Mouse (Mus musculus) kidney, embryonic 16.5 days (tissue): ENCODE data around the gene Ccl28. TPM values are rescaled to one million over a fixed set of nuclear protein-coding genes. Genes with fewer than 3 reads are reported as not detected.
"Not testable (repeated sequence)": the region's sequence is repeated elsewhere in the genome, so short reads cannot be mapped to it uniquely, and the experiment has no call there.

Source experiments
- ATAC-seq: fragments of 200-750 bp; cut with Nextera tagmentation; 2 replicates; pipeline ENCODE4 v1.8.0; 2017; ENCODE audit warnings: moderate TSS enrichment; ENCODE audit not compliant: low FRiP score, low TSS enrichment
- H3K27ac ChIP-seq: fragments of 300-500 bp; sonication (generic); 2 replicates; pipeline ENCODE4 v1.5.1; 2014; ENCODE audit warnings: low read length
- H3K27me3 ChIP-seq: fragments of 300-500 bp; sonication (generic); 2 replicates; pipeline ENCODE4 v1.6.1; 2014; ENCODE audit warnings: low read length, control low read depth, mixed read lengths; ENCODE audit not compliant: insufficient read depth
- H3K36me3 ChIP-seq: fragments of 300-500 bp; sonication (generic); 2 replicates; pipeline ENCODE4 v1.6.1; 2014; ENCODE audit warnings: low read length, control low read depth, mixed read lengths; ENCODE audit not compliant: insufficient read depth
- H3K4me1 ChIP-seq: fragments of 300-500 bp; sonication (generic); 2 replicates; pipeline ENCODE4 v1.6.1; 2014; ENCODE audit warnings: low read length, control low read depth, mixed read lengths; ENCODE audit not compliant: insufficient read depth
- H3K4me2 ChIP-seq: fragments of 300-500 bp; sonication (generic); replicated peaks from 2 replicates; pipeline ENCODE4 v1.6.1; 2014; ENCODE audit warnings: low read depth, low read length
- H3K4me3 ChIP-seq: fragments of 300-500 bp; sonication (generic); 2 replicates; pipeline ENCODE4 v1.5.1; 2014; ENCODE audit warnings: mild to moderate bottlenecking, low read length
- H3K9ac ChIP-seq: fragments of 300-500 bp; sonication (generic); replicated peaks from 2 replicates; pipeline ENCODE4 v1.6.1; 2014; ENCODE audit warnings: low read length
- H3K9me3 ChIP-seq: fragments of 300-500 bp; sonication (generic); 2 replicates; pipeline ENCODE4 v1.6.1; 2016; ENCODE audit warnings: low read length, control low read depth
- WGBS: fragments of 180-500 bp; shearing (Covaris S2); extraction: QIAGEN DNeasy Blood & Tissue Kit; methylation state at CpG from one replicate; pipeline ENCODE4 v1.1.7; 2014; 5-methylcytosine and 5-hydroxymethylcytosine counted together
- polyA plus RNA-seq: library from polyadenylated mRNA; unstranded; fragments of >200 nt; fragmentation: Nextera tagmentation; extraction: Ambion mirVana; gene quantifications from 2 replicates; pipeline ENCODE4 v1.2.1, GENCODE M21; 2015

Ccl28 gene
- polyA plus RNA-seq, 1 experiment from 2014 or later: 0.15 TPM

GRCm38 (mm10) chr13:119619735-119620134 is 3.9 kb upstream of the Ccl28 start:
- H3K9me3 ChIP-seq: no peaks in the 10 kb centered on the region
- WGBS: 53% methylated on average over 3 of the region's 3 CpGs
- no peak overlapping the region for H3K27ac ChIP-seq
- H3K4me2 ChIP-seq: no peak overlapping the region
- no peaks in the 10 kb centered on the region for H3K27me3 ChIP-seq
- H3K9ac ChIP-seq: no peak overlapping the region
- no peak for ATAC-seq
- H3K4me1 ChIP-seq: no peaks in the 10 kb centered on the region
- no peak overlapping the region for H3K4me3 ChIP-seq
- H3K36me3 ChIP-seq: no peaks in the 10 kb centered on the region

- H3K36me3 ChIP-seq, ATAC-seq, H3K27ac ChIP-seq, H3K9me3 ChIP-seq, H3K4me1 ChIP-seq, H3K9ac ChIP-seq, H3K27me3 ChIP-seq, H3K4me2 ChIP-seq, H3K4me3 ChIP-seq: not testable (repeated sequence)
- WGBS: 82% methylated on average over 5 of the region's 5 CpGs
Observed at GRCm38 (mm10) chr13:119625952-119626351, 2.3 kb downstream of the Ccl28 start.

DNA sequence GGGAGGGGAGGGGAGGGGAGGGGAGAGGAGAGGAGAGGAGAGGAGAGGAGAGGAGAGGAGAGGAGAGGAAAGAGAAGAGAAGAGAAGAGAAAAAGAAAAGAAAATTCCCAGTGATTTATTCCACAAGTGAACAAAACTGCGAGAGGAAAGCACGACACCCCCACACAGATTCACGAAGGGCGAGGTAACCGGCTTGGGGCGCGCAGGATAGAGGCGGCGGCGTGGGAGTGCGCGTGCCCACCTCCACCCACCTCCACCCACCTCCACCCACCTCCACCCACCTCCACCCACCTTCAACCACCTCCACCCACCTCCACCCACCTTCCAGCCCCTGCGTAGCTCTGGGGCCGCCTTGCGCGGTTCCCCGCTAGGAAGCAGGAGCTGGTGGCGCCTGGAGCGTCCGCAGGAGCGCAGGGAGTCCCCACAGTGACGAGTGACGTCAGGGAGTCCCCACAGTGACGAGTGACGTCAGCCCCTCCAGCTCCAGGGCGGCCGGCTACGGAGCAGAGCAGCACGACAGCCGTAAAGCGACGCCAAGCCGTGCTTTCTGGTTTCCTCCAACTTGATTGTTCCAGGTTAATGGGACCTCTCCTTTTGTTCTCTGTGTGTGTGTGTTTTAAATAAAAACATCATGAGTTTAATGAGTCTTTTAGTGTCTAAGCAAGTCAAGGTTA is 8.0 kb downstream of the Ccl28 start:
- Histone ChIP-seq H3K36me3 (no peaks in the 10 kb centered on the region), H3K9me3 (no peaks in the 10 kb centered on the region), H3K27ac (no peak overlapping the region), H3K9ac (peak overlapping the region; percentile 64), H3K4me2 (peak overlapping the region; percentile 66), H3K4me1 (no peaks in the 10 kb centered on the region), H3K4me3 (peak overlapping the region; percentile 59), H3K27me3 (no peaks in the 10 kb centered on the region)
- WGBS: 6% methylated on average over 33 of the region's 33 CpGs
- ATAC-seq: peak; percentile 95

GRCm38 (mm10) chr13:119632156-119632548 is 8.5 kb downstream of the Ccl28 start:
- H3K4me1 ChIP-seq: no peaks in the 10 kb centered on the region
- H3K36me3 ChIP-seq: no peaks in the 10 kb centered on the region
- 86% methylated on average over 4 of the region's 4 CpGs for WGBS
- H3K9me3 ChIP-seq: no peaks in the 10 kb centered on the region
- H3K27me3 ChIP-seq: no peaks in the 10 kb centered on the region
- H3K4me2 ChIP-seq: peak overlapping the region; percentile 66
- ATAC-seq: no peak
- H3K9ac ChIP-seq: no peak overlapping the region
- peak overlapping the region; percentile 59; the same call in 1 of the 2 replicates for H3K4me3 ChIP-seq
- no peak overlapping the region for H3K27ac ChIP-seq

- Histone ChIP-seq H3K4me3 (no peak overlapping the region), H3K27me3 (no peaks in the 10 kb centered on the region), H3K4me1 (no peaks in the 10 kb centered on the region), H3K27ac (no peak overlapping the region), H3K9ac (no peak overlapping the region), H3K4me2 (no peak overlapping the region), H3K9me3 (no peaks in the 10 kb centered on the region), H3K36me3 (no peaks in the 10 kb centered on the region)
- ATAC-seq: no peak
- WGBS: 75% methylated on average over 2 of the region's 2 CpGs
Observed at GRCm38 (mm10) chr13:119635496-119635895, 11.9 kb downstream of the Ccl28 start.

- Histone ChIP-seq H3K36me3 (no peaks in the 10 kb centered on the region), H3K27ac (peak overlapping the region; percentile 44), H3K9me3 (no peaks in the 10 kb centered on the region), H3K4me1 (no peaks in the 10 kb centered on the region), H3K27me3 (no peaks in the 10 kb centered on the region), H3K9ac (no peak overlapping the region), H3K4me3 (no peak overlapping the region), H3K4me2 (no peak overlapping the region)
- WGBS: 65% methylated on average over 4 of the region's 4 CpGs
- ATAC-seq: peak; percentile 58; the same call in 1 of the 2 replicates
Observed at GRCm38 (mm10) chr13:119637837-119638236, 14.2 kb downstream of the Ccl28 start.

- no peaks in the 10 kb centered on the region for H3K9me3 ChIP-seq
- H3K4me1 ChIP-seq: no peaks in the 10 kb centered on the region
- no peak overlapping the region for H3K9ac ChIP-seq
- WGBS: 81% methylated on average over 5 of the region's 5 CpGs
- peak; percentile 79 for ATAC-seq
- H3K4me3 ChIP-seq: no peak overlapping the region
- peak overlapping the region; percentile 44 for H3K27ac ChIP-seq
- no peak overlapping the region for H3K4me2 ChIP-seq
- no peaks in the 10 kb centered on the region for H3K36me3 ChIP-seq
- no peaks in the 10 kb centered on the region for H3K27me3 ChIP-seq
Observed at GRCm38 (mm10) chr13:119638449-119638848, 14.8 kb downstream of the Ccl28 start.

- H3K27ac ChIP-seq: no peak overlapping the region
- no peaks in the 10 kb centered on the region for H3K36me3 ChIP-seq
- ATAC-seq: no peak
- no peak overlapping the region for H3K4me3 ChIP-seq
- no peaks in the 10 kb centered on the region for H3K4me1 ChIP-seq
- H3K27me3 ChIP-seq: no peaks in the 10 kb centered on the region
- no peaks in the 10 kb centered on the region for H3K9me3 ChIP-seq
- no peak overlapping the region for H3K4me2 ChIP-seq
- 74% methylated on average over 5 of the region's 5 CpGs for WGBS
- no peak overlapping the region for H3K9ac ChIP-seq
Observed at GRCm38 (mm10) chr13:119639302-119639701, 15.7 kb downstream of the Ccl28 start.

- WGBS: 40% methylated on average over 4 of the region's 4 CpGs
- no peak for ATAC-seq
- Histone ChIP-seq H3K36me3 (no peaks in the 10 kb centered on the region), H3K4me2 (no peak overlapping the region), H3K27ac (no peak overlapping the region), H3K4me1 (no peaks in the 10 kb centered on the region), H3K27me3 (no peaks in the 10 kb centered on the region), H3K9me3 (no peaks in the 10 kb centered on the region), H3K4me3 (no peak overlapping the region), H3K9ac (no peak overlapping the region)
Observed at GRCm38 (mm10) chr13:119640504-119640903, 16.9 kb downstream of the Ccl28 start.

DNA sequence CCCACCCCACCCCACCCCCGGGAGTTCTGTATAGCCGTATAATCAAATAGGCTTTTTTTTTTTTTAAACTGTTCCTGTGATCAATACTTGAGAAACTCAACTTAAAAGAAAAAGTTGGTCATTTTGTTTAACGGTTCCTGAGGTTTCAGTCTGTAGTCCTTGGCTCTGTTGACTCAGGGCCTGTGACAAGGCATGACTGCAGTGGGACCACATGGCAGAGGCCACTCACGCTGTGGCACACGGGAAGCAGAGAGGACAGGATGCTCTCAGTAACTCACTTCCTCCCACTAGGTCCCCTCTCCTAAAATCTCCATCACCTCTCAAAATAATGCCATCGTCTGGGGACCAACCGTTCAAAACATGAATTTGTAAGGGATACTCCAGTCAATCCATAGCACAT is 17.5 kb downstream of the Ccl28 start:
- Histone ChIP-seq H3K36me3 (no peaks in the 10 kb centered on the region), H3K4me2 (no peak overlapping the region), H3K9me3 (no peaks in the 10 kb centered on the region), H3K27ac (no peak overlapping the region), H3K4me1 (no peaks in the 10 kb centered on the region), H3K27me3 (no peaks in the 10 kb centered on the region), H3K9ac (no peak overlapping the region), H3K4me3 (no peak overlapping the region)
- 76% methylated on average over 7 of the region's 7 CpGs for WGBS
- no peak for ATAC-seq
